Mouse (Mus musculus): ENCODE results near the gene Cfap54. TPM values are rescaled to one million over a fixed set of nuclear protein-coding genes. Genes with fewer than 3 reads are reported as not detected.
A peak's percentile ranks its signal among the peaks of the same experiment; 100 is the strongest.

The Cfap54 gene
- total RNA-seq, 2 experiments from 2014 or later: 15.9 to 18.9 TPM

DNA sequence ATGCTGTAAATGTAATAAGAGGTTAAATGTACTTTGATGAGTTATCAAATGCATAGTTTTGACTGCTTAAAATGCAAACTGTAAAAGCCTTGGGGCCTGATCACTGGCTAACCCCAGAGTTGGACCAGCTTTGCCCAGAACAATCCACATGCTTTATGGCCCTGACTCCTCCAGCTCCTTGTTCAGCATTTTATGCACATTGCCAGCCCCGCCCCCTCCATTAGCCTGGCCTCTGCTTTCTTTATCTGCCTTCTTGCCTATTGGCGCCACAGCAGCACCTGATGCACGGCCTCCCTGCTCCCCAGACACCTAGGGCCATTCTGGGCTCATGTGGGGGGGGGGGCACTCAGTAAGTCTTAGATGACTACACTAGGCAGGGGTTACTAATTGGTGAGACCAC, 17.8 kb downstream of the Cfap54 start:
- no peak for DNase-seq (ENCODE audit: low spot score in 2 of 2)

DNA sequence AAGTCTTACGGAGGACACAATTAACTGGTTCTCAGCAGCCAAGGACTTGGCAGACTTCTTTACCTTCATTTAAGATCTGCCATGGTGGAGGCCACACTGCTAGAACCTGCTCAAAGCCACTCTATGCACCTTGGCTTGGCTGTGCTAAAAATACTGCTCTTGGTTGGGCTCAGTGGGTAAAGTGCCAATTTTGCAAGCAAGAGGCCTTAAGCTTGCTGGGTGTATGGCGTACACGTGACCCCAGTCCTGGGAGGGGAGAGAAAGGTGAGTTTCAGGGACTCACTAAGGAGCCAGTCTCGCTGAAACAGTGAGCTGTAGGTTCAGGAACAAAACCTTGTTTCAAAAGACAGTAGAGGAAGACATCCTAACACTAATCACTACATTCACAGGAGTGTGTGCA, 19.0 kb downstream of the Cfap54 start:
- DNase-seq (ENCODE audit: low spot score in 2 of 2): no peak

DNA sequence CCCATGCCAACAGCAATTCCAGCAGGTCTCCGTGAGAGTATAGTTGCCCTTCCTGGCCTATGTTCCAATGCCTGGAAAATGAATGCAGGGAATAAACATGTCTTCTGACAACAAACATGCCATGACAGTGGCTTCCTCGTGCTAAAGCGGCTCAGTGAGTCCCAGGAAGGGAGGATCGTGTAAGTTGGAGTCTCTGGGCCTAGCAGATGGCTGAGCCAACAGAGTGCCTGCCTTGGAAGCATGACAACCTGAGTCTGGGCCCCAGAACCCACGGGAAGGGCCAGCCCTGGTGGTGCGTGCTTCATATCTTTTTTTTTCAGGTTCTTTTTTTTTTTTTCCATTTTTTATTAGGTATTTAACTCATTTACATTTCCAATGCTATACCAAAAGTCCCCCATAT, 27.6 kb downstream of the Cfap54 start:
- DNase-seq (ENCODE audit: low spot score in 2 of 2): peak in 1 of 2 experiments; percentile 52

DNA sequence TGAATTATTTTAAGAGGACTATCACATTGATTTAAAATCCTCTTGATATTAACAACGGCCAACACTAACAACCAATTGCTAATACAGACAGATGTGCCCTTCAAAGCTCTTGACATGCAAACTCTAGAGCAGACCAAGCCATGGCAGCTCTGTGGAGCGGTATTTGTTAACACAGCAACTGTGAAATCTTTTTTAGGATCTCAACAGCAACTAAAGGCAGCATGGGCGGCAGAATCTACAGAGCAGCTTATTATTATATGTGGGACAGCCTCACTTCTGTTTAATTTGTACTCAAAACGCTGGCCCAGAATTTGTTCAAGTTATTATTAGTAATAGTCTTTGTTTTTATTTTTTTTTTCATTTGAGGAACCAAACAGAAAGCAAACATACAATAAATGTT, 28.1 kb downstream of the Cfap54 start:
- DNase-seq (ENCODE audit: low spot score in 2 of 2): peak in 1 of 2 experiments; percentile 60

DNA sequence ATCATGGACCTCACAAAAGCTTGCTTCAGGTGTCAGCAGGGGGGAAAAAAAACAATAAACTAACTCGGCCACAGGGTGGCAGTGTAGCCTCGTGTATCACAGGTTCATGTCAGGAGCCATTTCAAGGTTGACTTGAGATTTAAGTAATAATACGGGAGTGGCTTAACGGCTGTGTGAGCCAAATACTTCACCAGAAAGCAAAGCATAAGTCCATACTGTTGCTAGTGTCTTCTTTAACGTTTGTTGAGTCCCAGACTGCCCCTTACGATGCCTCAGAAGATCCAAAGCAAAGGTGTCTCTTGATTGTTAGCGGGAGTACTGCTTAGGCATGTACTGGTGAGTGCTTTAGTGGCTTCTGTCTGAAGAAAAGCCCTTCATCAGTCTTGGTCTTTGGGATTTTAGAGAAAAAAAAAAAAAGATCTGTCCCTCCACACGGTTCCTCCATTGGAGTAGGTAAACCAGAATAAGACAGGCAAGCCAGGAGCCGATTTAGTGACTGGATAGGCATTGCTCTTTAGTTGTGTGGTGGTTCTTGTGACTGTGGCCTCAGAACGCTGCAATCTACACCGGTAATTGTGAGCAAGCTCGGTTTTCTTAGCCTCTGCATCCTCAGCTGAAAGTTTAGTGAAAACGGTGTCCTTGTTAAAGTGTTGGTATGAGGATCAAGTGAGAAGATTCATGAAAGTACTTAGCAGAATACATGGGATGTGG, 30.2 kb downstream of the Cfap54 start:
- peak; percentile 67 to 85 for DNase-seq (ENCODE audit: low spot score in 2 of 2)

GRCm38 (mm10) chr10:93050571-93050970, 30.8 kb downstream of the Cfap54 start:
- DNase-seq (ENCODE audit: low spot score in 2 of 2): no peak

- no peak for DNase-seq (ENCODE audit: low spot score in 2 of 2)
These were observed 38.2 kb downstream of the Cfap54 start for GRCm38 (mm10) chr10:93043195-93043594.

DNA sequence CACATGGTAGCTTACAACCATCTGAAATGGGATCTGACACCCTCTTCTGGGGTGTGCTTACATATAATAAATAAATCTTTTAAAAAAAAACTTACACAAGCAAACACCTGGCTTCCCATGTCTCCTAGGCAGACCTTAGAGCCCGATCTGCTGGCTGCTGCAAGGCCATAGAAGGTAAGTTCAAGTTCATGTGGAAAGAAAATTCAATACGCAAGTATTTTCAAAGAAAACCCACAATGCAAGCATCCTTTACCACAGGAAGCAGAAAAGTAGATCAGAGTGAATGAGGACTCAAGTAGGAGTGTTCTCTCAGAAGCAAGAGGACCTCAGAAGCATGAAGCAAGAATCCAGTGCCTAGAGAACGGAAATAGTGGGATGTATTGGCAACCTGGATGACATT, 39.6 kb downstream of the Cfap54 start:
- no peak for DNase-seq (ENCODE audit: low spot score in 2 of 2)

DNA sequence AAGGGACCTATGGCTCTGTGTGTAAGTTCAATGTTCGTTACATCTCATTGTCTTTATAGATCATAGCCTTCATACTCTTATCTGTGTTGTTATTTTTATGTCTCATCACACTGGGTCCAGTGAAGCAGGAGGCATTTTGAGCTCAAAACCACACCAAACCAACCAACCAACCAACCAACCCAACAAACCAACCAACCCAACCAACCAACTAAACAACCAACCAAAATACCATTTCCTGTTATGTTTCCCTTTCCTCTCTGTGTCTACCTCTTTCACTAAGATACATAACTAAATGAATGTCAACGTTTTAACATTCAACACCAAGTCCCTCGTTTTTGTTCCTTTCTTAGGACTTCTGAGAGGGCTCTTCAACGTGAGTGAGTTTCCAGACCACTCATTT, 40.0 kb downstream of the Cfap54 start:
- no peak for DNase-seq (ENCODE audit: low spot score in 2 of 2)

DNA sequence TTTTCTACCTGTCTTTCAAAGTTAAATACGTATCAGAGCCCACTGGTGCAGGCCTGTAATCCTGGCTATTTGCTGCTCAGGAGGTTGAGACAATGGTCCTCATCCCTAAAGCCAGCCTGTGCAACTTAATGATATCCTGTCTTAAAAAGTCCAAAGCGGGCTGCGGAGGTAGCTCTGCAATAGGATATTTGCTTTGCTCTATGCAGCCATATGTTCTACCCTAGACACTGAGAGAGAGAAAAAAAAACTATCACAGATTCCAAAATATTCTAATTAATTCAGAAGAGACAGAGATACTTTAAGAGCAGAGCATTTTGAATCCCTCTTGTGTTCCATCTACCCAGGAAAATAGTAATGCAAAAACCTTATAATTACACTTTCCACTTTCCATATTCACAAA, 44.9 kb downstream of the Cfap54 start:
- no peak for DNase-seq (ENCODE audit: low spot score in 2 of 2)

GRCm38 (mm10) chr10:93035489-93035888, 45.9 kb downstream of the Cfap54 start:
- DNase-seq (ENCODE audit: low spot score in 2 of 2): no peak

DNA sequence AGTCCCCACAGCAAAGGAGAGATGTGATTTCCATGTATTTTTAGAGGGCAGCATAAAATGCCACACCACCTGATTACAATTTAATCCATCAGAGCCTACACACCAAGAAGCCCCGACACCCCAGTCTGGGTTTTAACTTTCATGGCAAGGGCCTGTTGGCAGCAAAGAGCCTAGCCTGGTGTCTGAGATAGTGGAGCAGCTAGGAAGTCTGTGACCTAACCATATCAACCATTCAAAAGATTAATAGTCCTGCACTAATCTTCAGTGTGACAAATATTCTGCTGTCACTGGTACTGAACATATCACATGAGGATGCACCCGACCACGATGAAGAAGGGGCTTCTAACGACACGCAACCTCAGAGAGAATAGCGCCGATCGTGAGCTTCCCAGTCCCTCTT, 58.1 kb downstream of the Cfap54 start:
- no peak for DNase-seq (ENCODE audit: low spot score in 2 of 2)

DNA sequence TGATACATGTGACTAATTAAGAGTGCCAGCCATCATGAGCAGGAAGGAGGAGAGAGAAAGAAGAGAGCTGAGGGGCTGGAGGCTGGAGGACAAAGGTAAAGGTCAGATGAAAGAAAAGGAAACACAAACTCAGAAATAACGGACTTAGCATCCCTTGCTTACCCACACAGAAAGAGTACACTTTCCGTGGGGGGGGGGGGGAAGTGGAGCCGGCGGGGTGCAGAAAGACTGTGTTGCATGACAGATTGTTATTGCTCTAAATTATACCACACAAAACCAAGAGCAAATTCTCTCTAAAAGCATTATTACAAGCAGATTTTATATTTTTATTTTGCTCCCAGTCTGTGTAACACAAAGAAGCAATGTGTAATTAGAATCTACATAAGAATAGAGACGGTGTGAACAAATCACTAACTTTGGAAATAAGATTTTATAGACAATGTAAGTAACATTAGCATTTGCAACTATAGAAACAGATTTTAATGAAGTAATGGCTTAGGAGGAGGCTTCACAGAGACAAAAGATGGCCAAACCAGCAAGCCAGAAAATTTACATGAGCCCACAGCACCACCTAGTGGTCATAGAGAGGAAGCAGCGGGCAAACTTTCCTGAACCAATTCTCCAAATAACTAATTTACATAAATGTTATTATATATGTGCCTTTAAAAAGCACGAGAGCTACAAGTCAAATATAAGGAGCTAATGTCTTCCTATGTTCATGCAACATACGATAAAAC, 67.2 kb downstream of the Cfap54 start:
- DNase-seq (ENCODE audit: low spot score in 2 of 2): peak; percentile 51 to 88

- DNase-seq (ENCODE audit: low spot score in 2 of 2): no peak
These were observed 70.3 kb downstream of the Cfap54 start for GRCm38 (mm10) chr10:93011085-93011484.

DNA sequence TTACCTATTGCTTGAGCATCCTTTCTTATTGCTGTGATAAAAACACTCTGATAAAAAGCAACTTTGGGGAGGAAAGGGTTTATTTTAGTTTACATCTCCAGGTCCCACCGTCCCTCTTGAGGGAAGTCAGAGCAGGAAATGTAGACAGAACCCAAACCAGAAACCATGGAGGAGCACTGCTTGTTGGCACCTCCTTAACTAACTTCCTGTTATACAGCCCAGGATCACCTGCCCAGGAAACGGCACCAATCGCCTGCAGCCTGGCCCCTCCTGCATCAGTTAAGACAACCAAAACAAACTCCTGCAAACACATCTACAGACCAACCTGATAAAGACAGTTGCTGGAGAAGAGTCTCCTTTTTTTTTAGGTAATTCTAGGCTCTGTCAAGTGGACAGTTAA, 74.4 kb downstream of the Cfap54 start:
- no peak for DNase-seq (ENCODE audit: low spot score in 2 of 2)

DNA sequence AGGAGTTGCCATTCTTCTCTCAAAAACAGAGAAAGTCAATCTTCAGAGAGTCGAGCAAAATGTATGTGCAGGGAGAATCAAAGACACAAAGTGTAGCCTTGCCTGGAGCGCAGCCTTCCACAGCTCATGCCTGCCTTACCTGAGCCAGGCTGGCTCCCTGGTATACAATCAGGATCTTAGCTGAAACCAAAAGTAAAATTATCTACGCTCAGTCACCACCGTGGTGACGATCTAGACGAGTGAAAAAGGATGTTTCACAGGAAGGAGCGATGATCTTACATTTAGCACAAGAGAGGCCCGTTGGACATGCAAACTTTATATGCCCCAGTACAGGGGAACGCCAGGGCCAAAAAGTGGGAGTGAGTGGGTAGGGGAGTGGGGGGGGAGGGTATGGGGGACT, 75.0 kb downstream of the Cfap54 start:
- DNase-seq (ENCODE audit: low spot score in 2 of 2): no peak

DNA sequence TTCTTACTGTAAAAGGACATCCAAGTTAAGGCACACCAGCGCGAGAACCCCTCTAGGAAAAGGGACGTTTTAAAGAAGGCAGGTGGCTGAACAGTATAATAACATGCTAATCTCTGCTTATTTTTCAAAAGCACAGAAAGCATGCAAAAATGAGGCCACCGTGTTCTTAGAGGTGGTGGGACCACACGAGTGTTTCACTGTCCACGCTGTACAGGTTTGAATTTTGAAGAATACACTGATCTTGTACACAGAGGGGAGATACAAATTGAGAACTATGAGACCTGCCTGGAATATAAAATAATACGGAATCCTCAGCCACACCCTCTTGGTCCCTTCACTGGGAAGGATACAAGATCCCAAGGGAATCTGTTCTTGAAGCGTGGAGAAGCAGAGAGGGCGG, 82.9 kb downstream of the Cfap54 start:
- DNase-seq (ENCODE audit: low spot score in 2 of 2): no peak

DNA sequence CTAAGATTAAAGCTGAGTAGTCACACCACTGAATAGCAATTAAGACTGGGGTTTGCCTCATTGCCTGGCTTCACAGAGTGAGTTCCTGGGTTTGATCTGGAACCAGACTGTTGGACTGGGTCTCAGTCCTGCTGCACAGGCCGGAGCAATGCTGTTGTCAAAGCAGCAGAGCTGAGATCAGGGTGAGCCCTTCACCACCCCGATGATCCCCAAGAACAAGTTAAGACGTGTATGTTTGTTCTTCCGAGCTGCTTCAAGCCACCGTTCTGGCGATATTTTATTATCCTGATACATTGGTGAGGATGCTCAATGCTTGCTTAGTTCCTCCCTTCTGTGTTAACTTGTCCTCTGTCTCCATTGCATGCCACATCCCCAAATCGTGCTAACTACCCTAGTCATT, 86.2 kb downstream of the Cfap54 start:
- no peak for DNase-seq (ENCODE audit: low spot score in 2 of 2)

GRCm38 (mm10) chr10:92994340-92994739, 87.1 kb downstream of the Cfap54 start:
- DNase-seq (ENCODE audit: low spot score in 2 of 2): no peak

DNA sequence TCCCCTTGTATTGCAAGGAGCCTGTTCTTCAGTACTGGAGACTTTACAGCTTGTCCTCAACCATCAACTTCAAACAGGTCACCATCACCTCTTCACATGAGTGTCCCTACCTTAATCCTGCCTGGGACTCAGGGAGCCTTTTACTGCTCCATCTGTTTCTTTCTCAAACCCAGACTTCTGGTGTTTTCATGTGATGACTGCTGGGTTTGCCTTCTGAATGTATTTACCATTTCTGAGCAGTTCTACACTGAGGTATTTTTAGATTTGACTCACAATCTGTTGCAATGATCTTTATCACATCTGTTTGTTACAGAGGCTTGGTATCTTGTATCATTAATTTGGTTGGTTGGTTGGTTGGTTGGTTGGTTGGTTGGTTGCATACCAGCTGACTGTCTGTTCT, 88.9 kb downstream of the Cfap54 start:
- peak in 1 of 2 experiments; percentile 31 for DNase-seq (ENCODE audit: low spot score in 2 of 2)

GRCm38 (mm10) chr10:92990576-92990975, 90.8 kb downstream of the Cfap54 start:
- no peak for DNase-seq (ENCODE audit: low spot score in 2 of 2)

- no peak for DNase-seq (ENCODE audit: low spot score in 2 of 2)
These were observed 116.3 kb downstream of the Cfap54 start for GRCm38 (mm10) chr10:92965134-92965533.

- no peak for DNase-seq (ENCODE audit: low spot score in 2 of 2)
These were observed 131.4 kb downstream of the Cfap54 start for GRCm38 (mm10) chr10:92950044-92950443.
